Mouse (Mus musculus) frontal cortex, adult 2 months (tissue): Measurements from ENCODE around the gene Best3. TPM values are rescaled to one million over a fixed set of nuclear protein-coding genes. Genes with fewer than 3 reads are reported as not detected.

Source experiments
- DNase-seq, 2 experiments: peaks; one replicate each; pipeline ENCODE4 v3.0.0; 2022; ENCODE audit warnings: low spot score in 1 of 2; ENCODE audit errors: extremely low spot score in 1 of 2
- polyA plus RNA-seq: library from polyadenylated mRNA; depleted of rRNA; stranded (reverse); fragments of >200 nt; gene quantifications from 2 replicates; pipeline ENCODE4 v1.2.3, GENCODE M21; 2012; rRNA removed

Gene Best3
- polyA plus RNA-seq, result 0.08 and 0.18 TPM in 2 replicates

DNA sequence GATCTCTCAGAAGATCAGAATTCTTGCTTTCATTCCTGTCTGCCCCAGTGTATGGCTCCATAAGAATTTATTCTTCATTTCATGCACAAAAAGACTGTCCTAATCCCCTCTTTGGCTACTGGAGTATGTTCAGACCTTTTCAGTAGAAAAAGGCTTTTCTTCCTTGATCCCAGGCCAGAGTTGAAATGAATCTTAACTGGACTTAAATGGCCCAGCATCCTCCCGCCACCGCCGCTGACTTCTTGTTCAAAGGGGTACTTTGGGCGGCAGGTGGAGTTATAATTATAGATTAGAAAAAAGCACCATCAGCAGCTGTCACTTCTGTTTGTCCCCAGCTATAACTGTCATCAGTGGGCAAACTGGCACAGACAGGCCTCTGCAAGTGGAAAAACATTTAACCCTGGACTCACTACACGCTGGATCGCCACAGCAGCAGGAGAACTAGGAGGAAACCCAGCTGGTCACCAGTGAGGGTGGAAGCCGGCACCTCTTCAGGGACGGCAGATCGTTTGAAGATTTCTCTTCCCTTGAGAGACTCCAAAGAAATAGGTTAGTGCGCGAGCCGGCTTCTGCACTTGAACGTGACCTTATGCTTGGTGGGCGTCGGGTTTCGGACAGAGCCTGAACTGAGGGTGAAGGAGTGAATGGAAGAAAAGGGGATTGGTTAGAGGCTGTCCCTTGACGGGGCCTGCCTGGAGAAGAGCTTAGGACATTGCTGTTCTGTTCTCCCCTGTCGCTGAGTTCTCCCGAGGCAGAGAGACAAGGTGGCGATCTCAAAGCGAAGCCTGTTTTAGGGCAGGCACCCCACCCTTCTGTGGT, at the start of gene Best3:
Best3 (plus strand) TSS at position 51 of the 819 bp plus-strand sequence.
- DNase-seq, result no peak

DNA sequence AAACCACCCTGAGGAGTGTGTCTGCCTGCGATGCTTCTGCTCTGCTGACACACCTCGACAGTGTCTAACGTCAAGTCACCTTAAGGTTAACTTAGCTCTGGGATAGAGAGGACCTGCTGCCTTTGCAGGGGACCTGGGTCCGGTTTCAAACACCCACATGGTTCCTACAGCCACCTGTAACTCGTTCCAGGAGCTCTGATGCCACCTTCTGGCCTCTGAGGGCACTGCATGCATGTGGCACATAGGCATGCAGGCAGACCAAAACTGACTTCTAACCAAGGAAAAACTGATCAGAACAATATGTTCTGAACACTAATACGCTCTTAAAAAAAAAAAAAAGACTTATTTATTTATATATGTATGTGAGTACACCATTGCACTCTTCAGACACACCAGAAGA, 43.1 kb upstream of the Best3 start:
- DNase-seq, result no peak

DNA sequence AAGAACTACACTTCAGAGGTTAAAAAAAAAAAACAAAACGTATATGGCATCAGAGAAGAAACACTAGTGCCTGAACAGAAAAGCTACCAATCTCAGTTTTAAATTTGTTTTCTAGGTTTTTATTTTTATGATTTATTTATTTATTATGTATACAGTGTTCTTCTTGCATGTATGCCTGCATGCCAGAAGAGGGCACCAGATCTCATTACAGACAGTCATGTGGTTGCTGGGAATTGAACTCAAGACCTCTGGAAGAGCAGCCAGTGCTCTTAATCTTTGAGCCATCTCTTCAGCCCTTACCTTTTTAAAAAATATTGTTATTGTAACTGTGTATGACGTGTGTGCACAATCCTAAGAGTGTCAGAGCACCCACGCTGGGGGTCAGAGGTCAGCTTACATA, 42.0 kb upstream of the Best3 start:
- no peak for DNase-seq

DNA sequence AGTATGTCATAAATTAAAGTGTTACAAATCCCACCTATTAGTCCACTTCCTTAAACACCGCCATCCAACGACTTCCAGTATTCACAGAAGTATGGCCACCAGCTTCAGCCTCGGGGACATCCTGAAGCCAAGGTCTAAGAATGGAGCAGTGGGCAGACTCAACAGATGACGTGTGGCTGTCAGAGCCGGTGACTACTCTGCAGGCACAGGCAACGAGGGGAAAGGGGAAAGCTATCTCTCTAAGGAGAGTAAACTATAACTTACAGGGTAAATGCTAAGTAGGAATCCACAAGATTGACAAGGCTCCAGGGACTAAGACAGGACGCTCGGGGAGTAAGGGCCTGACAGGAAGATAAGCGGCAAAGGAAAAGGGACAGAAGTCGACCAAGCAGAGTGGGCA, 41.2 kb upstream of the Best3 start:
- DNase-seq, result no peak

DNA sequence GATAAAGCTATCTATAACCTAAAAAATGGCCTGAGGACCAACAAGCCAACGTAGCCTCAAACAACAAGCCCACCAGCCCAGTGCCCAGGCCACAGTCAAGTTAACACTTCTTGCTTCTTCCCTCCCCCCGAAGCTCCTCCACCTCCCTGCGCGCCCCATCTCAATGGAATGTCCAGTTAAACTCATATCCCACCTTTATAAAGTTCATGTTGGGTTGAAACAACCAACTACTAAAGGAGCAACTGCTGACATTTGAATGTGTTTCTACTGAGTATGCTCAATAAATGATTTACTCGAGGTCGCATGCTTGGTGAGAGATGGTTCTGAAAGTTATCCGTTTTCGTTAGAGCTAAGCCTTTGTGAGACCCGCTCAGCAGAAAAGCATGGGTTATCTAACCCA, 37.7 kb upstream of the Best3 start:
- DNase-seq, result no peak

DNA sequence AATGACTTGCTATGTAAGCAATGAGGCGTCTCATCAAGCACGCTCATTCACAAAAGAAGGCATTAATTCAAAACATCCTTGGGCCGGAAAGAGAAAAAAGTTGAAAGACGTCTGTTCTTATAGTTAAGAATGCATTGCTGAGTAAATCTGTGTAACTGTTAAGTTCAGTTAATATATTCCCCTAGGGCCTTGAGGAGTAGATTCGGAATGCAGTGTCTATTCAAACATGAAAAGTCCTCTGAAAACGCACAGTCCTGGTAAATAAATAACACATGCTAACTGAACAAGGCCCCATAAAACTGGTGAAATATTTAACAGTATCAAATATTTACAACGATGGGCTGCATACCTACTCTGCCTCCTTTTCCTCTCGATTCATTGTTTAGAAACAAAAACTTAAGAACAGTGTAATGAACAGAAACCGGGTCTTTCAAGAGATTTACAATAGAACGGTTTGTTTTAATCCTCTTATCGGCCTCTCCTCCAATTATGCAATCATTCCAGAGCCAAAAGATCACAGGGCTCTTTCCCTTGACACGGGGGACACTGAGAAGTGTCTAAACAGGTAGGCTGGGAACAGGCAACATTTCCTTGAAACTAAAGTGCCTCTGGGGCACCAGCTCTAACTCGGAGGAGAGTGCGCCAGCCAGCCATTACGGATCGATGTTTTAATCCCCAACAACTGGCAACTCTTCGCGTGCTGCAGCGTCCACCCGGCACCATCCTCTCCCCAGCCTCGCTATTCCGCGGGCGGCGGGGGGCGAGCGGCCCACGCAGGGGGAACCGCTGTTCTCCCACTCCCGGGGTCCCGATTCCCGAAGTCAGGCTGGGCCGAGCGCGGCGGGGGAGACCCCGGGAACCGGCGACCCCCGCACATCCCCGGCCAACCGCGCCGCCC, 36.8 kb upstream of the Best3 start:
- no peak for DNase-seq

DNA sequence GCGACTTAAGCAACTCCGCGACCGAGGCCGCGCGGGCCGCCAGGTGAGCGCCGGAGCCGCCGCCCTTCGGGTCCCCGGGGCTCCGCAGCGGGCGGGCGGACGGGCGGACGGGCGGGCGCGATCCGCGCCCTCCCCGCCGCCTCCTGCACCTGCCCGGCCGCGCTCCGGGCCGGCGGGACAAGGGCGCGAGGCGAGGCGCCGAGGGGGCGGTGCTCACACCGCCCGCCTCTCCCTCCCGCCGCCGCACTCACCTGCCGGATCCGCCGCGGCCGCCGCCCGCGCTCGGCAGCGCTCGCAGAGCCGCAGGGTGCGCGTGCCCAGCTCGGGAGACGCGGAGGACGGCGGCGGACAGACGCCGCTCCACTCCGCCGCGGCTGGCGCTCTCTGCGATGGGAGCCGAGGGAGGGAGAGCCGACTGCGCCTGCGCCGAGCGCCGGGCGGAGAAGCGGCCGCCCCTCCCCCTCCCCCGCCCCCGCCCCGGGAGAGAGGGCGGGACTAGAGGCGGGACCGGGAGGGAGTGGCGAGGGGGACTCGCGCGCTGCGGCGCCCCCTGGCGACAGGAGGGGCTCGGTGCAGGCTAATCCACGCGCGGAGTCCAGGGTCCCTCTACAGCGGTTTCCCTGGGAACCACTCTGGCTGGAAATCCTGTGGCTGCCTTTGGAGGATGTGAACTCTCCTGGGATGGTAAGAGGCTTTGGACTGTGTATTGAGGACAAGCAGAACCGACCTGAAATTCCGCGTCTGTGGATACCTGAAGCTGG, 35.9 kb upstream of the Best3 start, which contains the start of gene Rab3ip:
Rab3ip (minus strand) TSS at position 761 of the 761 bp plus-strand sequence.
- peak; percentile 75 to 90 for DNase-seq

DNA sequence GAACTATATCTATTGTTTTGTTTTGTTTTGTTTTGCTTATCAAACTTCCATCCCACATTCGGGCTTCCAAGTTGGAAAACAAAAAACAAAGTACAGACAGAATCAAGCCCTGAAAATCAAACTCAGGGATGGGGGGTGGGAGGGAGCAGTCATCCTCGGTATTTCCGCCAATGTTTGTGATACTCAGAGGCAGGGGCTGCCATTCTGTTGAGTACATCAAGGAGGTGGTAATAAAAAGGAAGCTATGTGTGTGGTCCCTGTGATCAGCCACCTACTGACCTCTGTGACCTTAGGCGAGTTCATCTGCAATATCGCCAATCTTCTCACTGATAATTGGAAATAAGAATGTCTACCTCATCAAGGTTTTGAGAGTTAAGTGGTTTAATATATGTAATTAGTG, 35.2 kb upstream of the Best3 start:
- no peak for DNase-seq

DNA sequence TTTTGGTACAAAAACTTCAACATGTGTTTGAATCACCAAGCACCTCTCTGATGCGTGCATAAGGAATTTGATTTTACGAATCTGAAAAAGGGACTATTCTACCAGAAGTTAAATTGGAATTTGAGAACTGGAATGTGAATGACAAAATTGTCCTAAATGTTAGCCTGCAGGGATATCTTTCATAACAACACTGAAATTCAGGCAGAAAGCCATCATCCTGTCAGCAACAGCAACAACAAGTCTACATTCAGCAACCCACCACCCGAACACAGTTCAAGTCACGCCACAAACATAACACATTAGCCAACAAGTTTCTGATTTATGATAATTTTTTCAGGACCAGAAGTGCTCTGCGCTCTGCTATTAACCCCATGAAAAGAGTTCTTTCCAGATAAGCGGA, 30.9 kb upstream of the Best3 start:
- DNase-seq, result no peak

DNA sequence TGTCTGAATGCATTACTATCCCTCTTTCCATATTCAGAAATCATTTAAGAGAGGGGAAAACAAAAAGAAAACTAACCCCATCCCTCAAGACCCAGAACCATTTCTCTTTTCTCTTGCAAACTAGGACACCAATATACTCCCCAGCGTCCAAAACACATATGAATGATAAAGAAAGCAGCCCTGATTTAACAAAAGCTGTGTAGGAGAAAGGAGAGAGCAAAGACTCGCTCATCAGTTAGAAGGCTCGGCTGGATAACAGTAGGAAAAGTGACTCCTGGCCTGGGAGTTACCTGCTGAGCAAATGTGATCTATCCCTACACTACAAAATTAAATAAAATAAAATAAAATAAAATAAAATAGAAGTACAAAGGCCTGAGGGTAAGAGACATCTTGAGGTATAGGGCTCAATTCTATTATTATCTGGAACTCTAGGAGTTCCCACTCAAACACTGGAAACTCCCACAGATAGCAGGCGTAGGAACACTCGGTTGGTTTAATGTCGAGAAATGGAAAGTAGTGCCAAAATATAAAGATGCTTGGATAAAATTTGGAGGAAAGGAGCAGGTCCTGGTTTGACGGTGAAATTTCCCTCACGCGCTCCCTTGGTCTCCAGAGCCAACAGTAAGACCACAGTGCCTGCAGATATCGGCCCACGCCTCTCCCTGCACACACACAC, 29.5 kb upstream of the Best3 start:
- peak in 1 of 2 experiments; percentile 32 for DNase-seq

DNA sequence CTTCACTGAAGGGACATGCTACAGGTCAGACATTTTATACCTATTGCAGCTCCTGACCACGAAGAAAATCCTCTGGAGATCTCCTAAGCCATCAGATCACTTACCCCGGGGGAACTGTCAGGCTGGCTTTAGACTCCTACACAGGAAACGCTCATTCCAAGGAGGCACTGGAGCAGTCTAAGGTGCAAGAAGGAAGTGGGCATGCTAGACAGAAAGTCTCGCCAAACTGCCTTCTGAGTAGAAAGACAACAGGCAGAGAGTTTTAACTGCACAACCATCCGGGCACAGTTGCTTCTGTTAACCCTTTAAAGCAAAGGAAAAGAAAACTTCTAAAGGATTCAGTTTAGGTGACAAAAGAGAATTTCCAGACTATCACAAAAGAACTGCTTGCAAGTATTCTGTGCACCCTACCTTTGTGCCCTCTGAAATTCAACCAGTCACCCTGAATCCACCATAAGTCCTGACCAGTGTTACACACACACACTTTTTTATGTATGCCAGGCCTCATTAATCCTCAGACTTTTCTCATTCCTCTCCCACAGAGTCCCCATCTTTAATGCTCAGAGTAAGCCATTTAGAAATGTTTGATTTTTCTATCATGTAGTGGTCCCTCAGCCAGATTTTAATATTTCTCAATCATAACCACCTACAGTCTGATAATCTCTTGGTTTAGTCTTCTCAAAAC, 28.1 kb upstream of the Best3 start:
- DNase-seq, result no peak

DNA sequence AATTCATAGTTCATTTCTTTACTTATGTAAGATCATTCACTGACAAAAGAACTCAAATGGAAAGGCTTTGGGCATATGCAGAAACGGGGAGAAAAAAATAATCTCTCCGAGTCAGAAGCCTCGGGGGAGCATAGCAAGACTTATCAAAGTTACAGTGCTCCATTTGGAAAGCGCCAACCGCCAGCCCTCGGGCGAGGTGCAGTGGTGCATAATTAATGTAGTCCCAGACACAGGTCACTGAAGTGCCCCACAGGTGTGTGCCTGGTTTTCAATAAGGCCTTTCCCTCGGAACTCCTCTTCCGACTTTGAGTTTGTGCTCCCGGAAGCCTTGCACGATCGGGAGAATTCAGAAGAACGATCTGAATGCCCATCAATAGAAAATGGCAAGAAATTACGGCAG, 24.0 kb upstream of the Best3 start:
- DNase-seq, result no peak

DNA sequence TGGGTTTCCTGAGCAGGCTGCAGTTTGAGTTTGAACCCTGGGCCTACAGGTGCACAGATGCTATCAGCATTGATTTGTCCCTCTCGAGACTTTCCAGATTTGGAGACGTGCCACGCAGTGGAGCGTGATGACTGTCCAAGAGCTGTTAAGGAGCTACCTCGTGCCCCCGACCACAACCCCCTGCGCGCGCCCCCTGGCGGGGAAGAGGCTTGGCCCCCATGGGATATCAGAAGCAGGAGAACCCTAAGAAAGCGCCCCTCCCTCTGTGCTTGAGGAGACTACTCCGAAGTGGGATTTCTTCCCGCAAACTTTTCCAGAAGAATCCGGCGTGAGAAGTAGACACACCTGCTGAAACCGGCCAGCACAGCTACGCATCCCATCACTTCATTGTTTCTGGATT, 23.3 kb upstream of the Best3 start:
- DNase-seq, result no peak

DNA sequence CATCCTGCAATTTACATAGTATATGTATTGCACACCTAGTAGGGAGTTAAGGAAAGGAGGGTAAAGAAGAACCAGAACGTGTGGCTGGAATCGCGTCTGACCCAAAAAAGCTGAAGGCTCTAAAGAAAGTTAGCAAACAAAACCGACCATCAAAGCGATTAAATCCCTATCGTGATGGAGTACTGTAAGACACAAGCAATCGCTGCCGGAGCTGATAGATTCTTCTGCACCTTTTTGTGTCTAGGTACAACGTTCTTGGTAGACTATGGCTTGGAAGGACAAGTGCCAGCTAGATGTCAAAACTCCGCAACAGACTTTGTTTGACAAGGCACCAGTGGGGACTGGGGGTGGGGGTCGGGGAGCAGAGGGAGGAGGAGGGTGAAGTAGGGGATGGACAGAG, 22.0 kb upstream of the Best3 start:
- DNase-seq, result no peak

DNA sequence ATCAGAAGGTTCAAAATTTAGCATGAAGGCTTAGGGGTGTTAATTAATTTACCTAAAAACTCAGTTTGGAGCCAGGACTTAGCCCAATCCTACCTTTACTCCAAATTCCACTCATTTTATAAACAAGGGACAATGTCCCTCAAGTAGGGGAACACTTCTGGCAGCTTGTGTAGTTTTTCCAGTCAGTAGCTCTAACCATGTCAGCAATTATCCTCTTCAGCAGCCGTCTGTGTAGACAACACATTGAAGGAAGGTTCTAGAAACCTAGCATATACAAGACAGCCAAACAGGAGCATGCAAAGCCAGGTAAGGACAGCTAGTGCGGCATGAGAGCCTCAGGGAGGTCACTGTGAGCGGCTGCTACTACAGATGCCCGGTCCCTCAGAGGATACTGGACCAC, 21.5 kb upstream of the Best3 start:
- DNase-seq, result no peak

DNA sequence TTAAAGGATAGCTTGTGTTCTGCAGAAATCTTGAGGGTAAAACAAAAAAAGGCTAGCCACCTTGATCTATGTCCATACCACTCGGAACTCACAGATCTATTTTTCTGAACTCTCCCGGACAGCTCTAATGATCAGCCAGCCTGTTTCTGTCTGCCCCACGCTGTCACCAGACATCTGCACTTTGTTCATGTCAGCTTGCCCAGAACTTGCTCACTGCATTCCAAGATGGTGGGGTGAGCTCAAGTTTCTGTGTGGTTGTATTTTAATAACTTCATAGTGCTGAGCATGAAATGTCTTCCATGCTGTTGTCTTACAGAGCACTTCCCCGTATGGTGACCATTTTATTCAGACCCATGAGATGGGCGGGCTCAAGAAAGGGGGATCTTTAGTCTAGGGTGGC, 20.8 kb upstream of the Best3 start:
- DNase-seq, result no peak

DNA sequence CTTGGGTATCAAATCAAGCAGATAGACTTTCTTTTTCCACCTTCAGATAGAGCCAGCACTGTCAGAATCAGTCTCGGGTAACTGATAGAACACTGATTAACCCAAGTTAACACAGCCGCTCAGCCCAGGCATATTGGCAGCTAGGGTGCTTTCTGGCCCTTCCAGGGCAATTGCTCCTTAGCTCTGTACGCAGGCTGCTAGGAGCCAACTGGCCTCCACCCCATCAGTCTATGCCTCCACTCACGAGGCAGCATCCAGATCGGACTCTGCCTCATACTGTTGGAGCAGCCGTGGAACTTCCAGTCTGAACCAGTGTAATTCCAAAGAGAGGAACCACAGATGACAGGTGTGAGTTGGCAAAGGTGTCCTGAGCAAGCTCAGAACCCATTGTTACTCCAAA, 20.0 kb upstream of the Best3 start:
- no peak for DNase-seq

DNA sequence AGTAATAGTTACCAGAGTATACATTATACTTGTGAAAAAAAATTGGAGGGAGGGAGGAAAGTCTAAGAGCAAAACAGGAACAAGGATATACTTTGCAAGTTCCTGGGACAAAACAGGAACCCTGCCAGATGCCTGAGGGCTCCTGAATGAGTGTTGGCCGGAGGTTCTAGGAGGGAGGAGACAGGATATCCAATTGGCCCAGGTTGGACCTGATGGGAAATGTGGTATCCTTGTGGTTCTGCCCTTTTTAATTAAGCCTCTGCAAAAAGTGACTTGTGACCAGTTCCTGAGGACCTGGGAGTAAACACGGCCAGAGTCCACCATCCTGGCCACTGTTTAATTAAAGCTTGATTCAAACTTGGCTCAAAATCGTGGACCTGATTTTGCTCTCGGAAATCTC, 17.4 kb upstream of the Best3 start:
- no peak for DNase-seq

DNA sequence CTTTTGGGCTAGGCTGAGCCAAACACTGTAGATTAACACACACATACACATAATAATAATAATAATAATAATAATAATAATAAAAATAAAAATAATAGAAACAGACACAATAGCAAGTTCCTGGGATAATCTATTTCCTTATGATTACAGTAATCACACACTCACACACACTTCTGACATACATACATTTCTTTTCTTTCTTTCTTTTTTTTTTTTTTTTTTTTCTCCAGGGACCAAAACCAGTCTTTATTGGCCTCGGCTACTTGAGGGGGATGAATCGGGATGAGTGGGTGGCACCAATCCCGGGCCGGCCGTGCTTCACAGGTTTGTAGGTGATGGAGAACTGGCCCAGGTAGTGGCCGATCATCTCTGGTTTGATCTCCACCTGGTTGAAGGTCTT, 13.6 kb upstream of the Best3 start, which contains the start of gene Gm10271:
Gm10271 (minus strand) TSS at position 101 of the 400 bp plus-strand sequence.
- DNase-seq, result no peak

DNA sequence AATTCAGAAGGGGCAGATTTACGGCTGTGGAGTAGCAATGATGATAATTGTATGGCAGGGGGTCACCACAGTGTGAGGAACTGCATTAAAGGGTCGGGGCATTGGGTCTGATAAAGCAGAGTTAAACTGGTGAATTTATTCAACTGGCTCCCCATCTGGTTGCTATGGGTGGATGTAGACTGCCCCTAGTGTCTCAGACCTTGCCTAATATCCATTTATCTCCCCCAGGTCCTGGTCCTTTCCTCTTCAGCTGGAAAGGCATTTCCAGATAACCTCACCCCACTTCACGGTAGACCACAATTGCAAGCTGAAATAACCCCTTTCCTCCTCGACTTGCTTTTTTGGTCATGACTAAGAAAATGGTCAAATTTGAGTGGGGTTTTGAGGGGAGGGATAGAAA, 8.7 kb upstream of the Best3 start:
- no peak for DNase-seq
